Mouse (Mus musculus) gastrocnemius, postnatal 25 days (tissue): ENCODE results near the gene Psmc5. TPM values are rescaled to one million over a fixed set of nuclear protein-coding genes. Genes with fewer than 3 reads are reported as not detected.
A peak's percentile ranks its signal among the peaks of the same experiment; 100 is the strongest.
"Not testable (repeated sequence)": the region's sequence is repeated elsewhere in the genome, so short reads cannot be mapped to it uniquely, and the experiment has no call there.

Experiments
- DNase-seq: peaks from one replicate; pipeline ENCODE4 v3.0.0; 2022
- long read RNA-seq, 2 experiments: library from polyadenylated mRNA; stranded (forward); transcript quantifications; one replicate each; pipeline ENCODE4 v2.0.0; 2021
- total RNA-seq, 2 experiments: library from RNA; stranded (reverse); gene quantifications; 1 replicate in 1 of 2; 2 replicates in 1 of 2; pipeline ENCODE4 v1.2.3; 2021

Psmc5 gene
- 100 to 1,000 TPM; 126 to 130 TPM for total RNA-seq
- long read RNA-seq, experiment 1, transcript Psmc5-201 (11 exons, 1,316 nt) = major isoform, 326 of 363 reads
- long read RNA-seq, experiment 1, partial matches to known transcripts = 32 of 363 reads
- long read RNA-seq, experiment 1, other reads (novel, unspliced or antisense) = 3 of 363 reads
- long read RNA-seq, experiment 2, transcript Psmc5-201 (11 exons, 1,316 nt) = major isoform, 331 of 346 reads
- long read RNA-seq, experiment 2, partial matches to known transcripts = 14 of 346 reads
- long read RNA-seq, experiment 2, other reads (novel, unspliced or antisense) = 1 of 346 reads

- DNase-seq = peak; percentile 93
Measured at GRCm38 (mm10) chr11:106255685-106256451, at the start of gene Psmc5, which contains the start of gene Ftsj3. Psmc5 (plus strand) TSS chr11:106256154. Ftsj3 (minus strand) TSS chr11:106256079.

- DNase-seq = no peak
Measured at GRCm38 (mm10) chr11:106212771-106213170, 43.2 kb upstream of the Psmc5 start.

- no peak for DNase-seq
Measured at GRCm38 (mm10) chr11:106214856-106215255, 41.1 kb upstream of the Psmc5 start.

GRCm38 (mm10) chr11:106215450-106215859, 40.5 kb upstream of the Psmc5 start:
- no peak for DNase-seq

GRCm38 (mm10) chr11:106215927-106216729, 39.8 kb upstream of the Psmc5 start, which contains the start of gene Ccdc47:
Ccdc47 (minus strand) TSS chr11:106216344.
- DNase-seq = peak; percentile 97

- peak; percentile 93 for DNase-seq
Measured at GRCm38 (mm10) chr11:106216730-106217490, 39.0 kb upstream of the Psmc5 start, which contains the start of gene Ddx42. Ddx42 (plus strand) TSS chr11:106216926.

- no peak for DNase-seq
Measured at GRCm38 (mm10) chr11:106220603-106221002, 35.4 kb upstream of the Psmc5 start.

GRCm38 (mm10) chr11:106233978-106234377, 22.0 kb upstream of the Psmc5 start:
- not testable (repeated sequence) for DNase-seq

- DNase-seq = no peak
Measured at GRCm38 (mm10) chr11:106246834-106247233, 9.1 kb upstream of the Psmc5 start.

GRCm38 (mm10) chr11:106249326-106249725, 6.6 kb upstream of the Psmc5 start:
- DNase-seq = no peak

- DNase-seq = no peak
Measured at GRCm38 (mm10) chr11:106254767-106255166, 1.2 kb upstream of the Psmc5 start.

GRCm38 (mm10) chr11:106255174-106255573, 780 bp upstream of the Psmc5 start:
- DNase-seq = no peak

- DNase-seq = no peak
Measured at GRCm38 (mm10) chr11:106256775-106257174, 821 bp downstream of the Psmc5 start.

GRCm38 (mm10) chr11:106260826-106261450, 5.0 kb downstream of the Psmc5 start:
- DNase-seq = peak; percentile 3

- no peak for DNase-seq
Measured at GRCm38 (mm10) chr11:106263963-106264362, 8.0 kb downstream of the Psmc5 start.

GRCm38 (mm10) chr11:106264988-106265387, 9.0 kb downstream of the Psmc5 start:
- DNase-seq = no peak

- DNase-seq = no peak
Measured at GRCm38 (mm10) chr11:106265570-106265969, 9.6 kb downstream of the Psmc5 start.

- no peak for DNase-seq
Measured at GRCm38 (mm10) chr11:106266431-106266830, 10.5 kb downstream of the Psmc5 start.

GRCm38 (mm10) chr11:106267311-106267852, 11.4 kb downstream of the Psmc5 start:
- peak; percentile 65 for DNase-seq

GRCm38 (mm10) chr11:106267871-106268270, 11.9 kb downstream of the Psmc5 start:
- no peak for DNase-seq
